Mouse (Mus musculus): ENCODE data around the gene Iqcj.

GRCm38 (mm10) chr3:68096724-68097431 is 204.9 kb downstream of the Iqcj start:
- TF ChIP-seq EP300 (IDR thresholded peaks at IDR 0.05; ENCODE audit: low read depth) (no peak), CTCF (IDR thresholded peaks at IDR 0.05; ENCODE audit: low read depth) (no peak)
